Mouse (Mus musculus): ENCODE measurements around the gene Krt72. TPM values are rescaled to one million over a fixed set of nuclear protein-coding genes. Genes with fewer than 3 reads are reported as not detected.

Krt72 gene
- total RNA-seq (2021) = not detected
- long read RNA-seq, experiment 1 = 0 reads
- long read RNA-seq, experiment 2 = 0 reads

DNA sequence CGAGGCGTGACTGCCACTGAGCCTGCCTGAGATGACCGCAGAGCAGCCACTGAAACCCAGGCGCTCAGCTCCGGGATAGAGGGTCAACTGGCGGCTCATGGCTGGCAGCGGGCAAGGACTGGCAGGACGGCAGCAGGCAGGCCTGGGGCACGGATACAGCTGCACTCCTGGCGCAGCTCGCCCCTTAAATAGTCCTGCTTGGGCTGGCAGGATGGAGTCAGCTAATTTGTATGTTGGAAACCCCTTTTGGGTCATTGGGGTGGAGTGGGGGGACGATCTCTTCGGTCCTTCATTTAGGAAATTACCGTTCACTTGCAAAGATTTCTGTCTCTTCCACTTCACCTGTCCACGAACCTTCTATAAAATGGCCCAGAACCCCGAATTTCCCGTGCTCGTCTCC is at the start of gene Krt72:
Gene Krt72 (minus strand): TSS at position 101 of the 400 bp plus-strand sequence.
- no peak for DNase-seq
- intact Hi-C loops (cut with DNase I) = no loop called here

DNA sequence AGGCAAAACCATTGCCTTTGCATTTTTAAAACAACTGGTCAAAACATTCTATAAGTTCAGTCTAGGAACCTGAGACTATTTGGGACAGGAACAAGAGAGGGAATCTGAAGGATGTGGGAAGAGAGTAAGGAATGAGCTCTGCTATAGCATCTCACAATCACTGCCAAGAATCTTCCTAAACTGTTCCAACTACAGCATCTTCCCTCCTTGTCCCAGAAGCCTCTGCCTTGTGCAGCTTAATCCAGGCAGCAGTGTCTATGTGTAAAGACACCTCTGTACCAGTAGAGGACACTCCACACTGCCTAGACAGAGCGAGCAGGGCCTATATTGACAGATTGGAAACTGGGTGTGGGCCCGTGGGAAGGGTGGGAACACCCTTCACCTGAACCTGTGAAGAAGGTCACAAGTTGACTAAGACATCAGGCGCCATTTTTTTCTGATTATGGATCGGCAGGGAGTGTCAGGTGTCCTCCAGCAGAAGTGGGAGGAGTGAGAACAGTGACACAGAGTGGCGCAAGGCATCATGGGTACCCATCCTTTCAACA is 48.6 kb upstream of the Krt72 start:
- intact Hi-C loops (cut with DNase I) = no loop called here

GRCm38 (mm10) chr15:101833131-101833530 is 46.9 kb upstream of the Krt72 start:
- DNase-seq = no peak
- intact Hi-C loops (cut with DNase I) = no loop called here

More for the DNA sequence above, 48.6 kb upstream of the Krt72 start:
- no peak for DNase-seq

GRCm38 (mm10) chr15:101829441-101829840 is 43.2 kb upstream of the Krt72 start:
- intact Hi-C loops (cut with DNase I) = no loop called here

DNA sequence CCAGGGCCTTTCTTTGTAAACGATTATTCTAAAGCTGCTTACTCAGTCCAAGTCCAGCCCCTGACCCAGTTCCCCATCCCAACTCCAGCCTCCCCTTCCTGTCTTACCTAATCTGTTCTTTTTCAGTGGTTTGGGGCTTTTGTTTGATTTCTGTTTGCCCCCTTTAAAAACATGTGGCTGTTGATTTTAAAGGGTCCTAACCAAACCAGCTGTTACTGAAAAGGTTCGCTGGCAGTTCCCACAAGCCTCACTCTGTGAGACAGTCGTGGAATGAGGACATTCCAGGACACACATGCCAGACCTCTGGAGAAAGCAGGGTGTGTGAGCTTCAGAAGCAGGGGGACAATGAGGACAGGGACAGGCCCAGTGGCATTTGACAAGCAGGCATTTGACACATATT is 35.5 kb upstream of the Krt72 start:
- intact Hi-C loops (cut with DNase I) = no loop called here
- no peak for DNase-seq

More at GRCm38 (mm10) chr15:101829441-101829840, 43.2 kb upstream of the Krt72 start:
- no peak for DNase-seq

DNA sequence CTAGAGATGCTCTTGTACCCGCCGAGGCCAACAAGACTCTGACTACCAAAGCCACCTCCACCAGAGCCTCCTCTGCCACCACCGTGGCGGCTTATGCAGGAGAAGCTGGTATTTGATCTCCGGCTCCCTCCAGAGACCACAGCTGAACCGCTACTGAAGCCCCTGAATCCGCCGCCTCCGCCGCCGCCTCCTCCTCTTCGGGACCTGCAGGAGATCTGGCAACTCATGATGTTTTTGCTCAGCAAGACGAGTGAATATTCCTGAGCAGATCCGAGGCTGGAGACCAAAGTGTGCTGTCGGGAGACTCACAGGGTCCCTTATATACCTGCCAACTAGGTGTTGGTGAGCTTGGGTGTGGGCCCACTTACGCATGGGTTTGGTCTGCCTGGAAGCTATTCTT is 31.6 kb upstream of the Krt72 start, which contains the start of gene Krt2:
Gene Krt2 (minus strand): TSS at position 295 of the 400 bp plus-strand sequence.
- intact Hi-C loops (cut with DNase I) = no loop called here
- DNase-seq = no peak

DNA sequence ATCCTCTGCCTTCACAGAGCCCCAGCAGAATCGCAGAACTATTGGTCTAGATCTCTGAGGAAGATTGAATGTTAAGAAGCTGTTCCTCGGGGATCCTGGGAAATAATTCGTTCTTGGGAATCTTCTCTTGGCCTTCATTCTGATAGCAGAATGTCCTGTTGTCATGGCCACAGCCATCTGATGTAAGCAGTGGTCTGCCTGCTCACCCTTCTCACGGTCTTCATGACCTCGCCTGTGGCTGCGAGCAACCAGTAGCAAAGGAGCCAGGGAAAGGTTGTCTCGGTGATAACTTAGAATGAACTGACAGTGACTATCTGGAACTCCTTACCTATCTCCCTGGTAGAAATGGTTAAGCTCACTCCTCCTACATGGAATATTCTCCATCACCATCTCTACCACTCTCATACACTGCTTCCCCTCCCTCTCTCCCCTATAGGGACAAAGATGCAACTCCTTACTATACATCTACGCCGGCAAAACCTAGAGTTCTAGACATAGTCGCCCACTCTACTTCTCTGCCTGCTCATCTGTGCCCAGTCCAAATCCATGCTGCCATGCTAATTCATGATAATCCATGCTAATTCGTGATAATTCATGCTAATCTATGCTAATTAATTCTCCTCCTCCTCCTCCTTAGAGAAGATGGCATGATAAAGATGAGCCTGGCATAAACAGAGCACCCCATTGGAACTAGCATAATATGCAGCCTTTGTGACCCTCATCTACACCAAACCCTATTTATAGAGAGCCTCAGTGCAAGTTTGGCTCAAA is 17.0 kb upstream of the Krt72 start:
- intact Hi-C loops (cut with DNase I) = no loop called here
- DNase-seq = no peak

DNA sequence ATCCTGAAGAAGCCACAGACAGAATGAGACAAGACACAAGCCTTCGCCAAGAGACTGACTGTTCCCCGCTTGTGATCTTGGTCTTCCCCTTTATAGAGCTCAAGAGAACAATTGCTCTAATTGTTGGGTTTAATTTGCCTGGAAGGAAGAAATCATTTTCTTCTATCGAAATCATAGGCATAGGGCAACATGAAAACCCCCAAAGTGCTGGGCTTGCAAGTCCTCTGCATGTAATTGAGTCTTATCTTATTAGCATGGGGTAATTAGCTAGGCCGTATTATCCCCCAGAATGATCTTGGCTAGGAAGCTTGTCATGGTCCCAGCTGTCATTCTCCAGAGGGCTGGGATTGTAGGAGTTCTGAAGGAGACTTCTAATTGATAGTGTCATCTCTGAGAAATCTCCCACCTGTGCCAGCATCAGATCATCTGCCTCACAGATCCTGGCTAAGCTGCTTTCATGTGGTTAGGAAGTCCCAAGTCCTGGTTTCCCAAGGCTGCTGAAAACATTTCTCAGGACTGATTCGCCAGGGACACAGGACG is 16.1 kb upstream of the Krt72 start, which contains the start of gene Krt73:
Gene Krt73 (minus strand): TSS at position 51 of the 540 bp plus-strand sequence.
- intact Hi-C loops (cut with DNase I) = no loop called here
- no peak for DNase-seq

DNA sequence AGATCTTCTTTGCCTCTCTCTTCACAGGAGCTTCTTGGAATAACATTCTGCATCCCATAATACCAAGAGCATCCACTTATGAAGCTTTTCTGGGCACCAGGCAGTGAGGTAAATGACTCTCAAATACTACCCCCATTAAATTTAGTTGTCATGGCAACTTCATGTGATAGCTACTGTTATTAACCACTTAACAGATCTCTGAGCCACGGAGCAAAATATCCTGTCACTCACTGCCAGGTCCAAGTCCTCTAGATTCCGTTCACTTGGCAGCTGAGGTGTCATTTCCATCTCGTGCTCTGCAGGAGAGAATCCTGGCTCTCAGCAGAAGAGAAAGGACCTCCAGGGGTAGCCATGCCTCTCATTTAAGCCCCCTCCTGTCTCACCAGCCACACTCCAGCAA is 4.6 kb upstream of the Krt72 start:
- no peak for DNase-seq
- intact Hi-C loops (cut with DNase I) = no loop called here

DNA sequence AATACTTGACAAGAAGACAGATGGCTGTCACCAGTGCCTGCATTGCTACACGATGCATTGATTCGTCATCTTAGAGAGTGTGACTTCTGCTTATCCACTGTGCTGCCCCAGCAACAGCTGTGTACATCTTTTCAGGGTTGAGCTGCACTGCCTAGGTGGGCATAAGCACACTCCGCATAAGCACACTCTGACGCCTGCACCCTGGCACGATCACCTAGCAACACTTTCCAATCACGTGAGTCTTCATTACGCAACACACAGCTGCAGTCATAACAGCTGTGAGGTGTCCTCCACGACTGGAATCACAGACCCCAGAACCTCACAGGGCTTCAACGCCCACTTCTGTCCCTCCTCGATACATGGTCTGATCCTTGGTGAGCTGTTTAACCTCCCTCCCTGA is 12.8 kb downstream of the Krt72 start:
- DNase-seq = no peak
- intact Hi-C loops (cut with DNase I) = loop anchor here (2.0 to 5.0 kb wide), 4 partner anchors 236 to 436 kb away; no protein-coding TSS in a partner anchor

DNA sequence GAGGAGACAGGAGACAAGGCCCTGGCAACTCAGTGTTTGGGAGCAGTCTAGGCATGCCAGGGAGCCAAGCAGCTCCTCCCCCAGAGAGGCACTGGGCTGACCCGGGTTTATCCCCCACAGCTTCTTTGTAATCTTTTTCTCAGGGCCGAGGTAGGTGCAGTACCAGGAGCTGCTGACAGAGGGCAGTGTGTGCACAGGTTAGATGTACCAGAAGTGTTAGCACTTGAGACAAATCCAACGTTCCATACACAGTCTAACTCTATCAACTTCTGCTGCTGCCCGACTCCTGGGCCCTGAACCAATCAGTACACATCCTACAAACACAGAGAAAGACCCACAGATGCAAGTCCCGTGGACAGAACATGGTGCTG is 13.6 kb downstream of the Krt72 start:
- peak; percentile 69 to 87 for DNase-seq
- intact Hi-C loops (cut with DNase I) = loop anchor here (2.0 to 5.0 kb wide), 4 partner anchors 235 to 435 kb away; no protein-coding TSS in a partner anchor

DNA sequence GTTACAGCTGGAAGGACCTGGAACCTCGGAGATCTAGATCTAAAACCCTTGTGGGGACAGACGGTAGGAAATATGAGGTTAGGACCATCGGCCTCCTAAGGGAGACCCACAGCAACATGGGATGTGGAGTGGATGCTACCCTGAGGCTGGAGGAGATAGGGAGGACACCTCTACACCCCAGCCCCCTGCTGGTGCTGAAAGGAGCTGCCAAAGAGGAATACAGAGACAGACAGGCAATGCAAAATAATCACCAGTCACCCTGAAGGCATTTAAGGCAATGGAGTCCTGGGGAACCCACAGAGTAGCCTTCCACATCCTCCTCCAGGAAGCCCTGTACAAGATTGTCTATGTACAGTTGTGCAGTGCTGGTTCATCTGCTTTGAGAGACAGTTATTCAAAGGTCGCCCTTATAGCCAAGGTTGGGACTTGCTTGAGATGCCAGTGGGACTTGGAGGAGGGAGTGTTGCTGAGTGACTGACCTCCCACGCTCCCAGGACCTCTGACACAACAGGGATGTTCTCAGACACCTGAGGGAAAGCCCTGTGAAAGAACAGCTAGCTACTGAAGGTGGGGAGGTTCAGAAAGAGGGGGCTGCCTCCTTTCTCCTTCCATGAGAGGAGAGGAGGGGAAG is 14.1 kb downstream of the Krt72 start:
- no peak for DNase-seq
- intact Hi-C loops (cut with DNase I) = loop anchor here (2.0 to 5.0 kb wide), 4 partner anchors 235 to 435 kb away; no protein-coding TSS in a partner anchor

DNA sequence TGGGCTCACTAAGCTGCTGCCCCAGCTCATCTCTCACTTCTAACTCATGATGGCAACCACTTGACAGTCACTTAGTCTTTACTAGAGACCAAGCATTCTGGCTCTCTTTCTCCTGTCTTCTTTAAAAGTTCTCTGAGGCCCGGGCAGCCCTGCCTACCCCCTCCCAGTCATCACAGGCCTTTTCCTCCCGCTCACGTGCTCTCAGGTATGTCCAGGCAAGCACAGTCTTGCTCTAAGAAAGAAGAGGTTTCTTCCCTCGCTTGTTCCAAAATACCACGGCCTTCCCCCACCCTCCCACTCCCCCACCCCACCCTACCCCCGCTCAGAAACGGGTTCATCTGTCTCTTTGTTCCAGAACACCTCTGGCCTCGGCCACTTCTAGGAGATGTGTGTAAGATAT is 16.0 kb downstream of the Krt72 start:
- intact Hi-C loops (cut with DNase I) = loop anchor here (2.0 to 5.0 kb wide), 4 partner anchors 203 to 433 kb away; no protein-coding TSS in a partner anchor
- no peak for DNase-seq

DNA sequence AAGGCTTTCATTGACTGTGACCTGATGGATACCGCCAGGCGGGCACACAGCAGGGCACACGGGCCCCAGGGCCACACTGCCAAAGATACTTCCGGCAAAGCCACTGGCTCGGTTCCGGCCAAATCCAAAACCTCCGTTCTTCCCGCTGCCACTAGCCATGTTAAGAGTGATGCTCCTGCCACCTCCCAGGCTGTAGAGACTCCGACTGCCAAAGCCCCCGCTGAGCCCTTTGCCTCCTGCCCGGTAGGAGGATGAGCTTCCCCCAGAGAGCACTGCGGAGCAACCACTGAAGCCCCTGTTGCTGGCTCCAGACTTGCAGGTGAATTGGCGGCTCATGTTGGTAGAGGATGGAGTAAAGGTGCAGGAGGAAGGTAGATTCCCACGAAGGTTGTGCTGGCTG is 43.5 kb downstream of the Krt72 start, which contains the start of gene Krt71:
Gene Krt71 (minus strand): TSS at position 399 of the 400 bp plus-strand sequence.
- intact Hi-C loops (cut with DNase I) = no loop called here
- DNase-seq = no peak

GRCm38 (mm10) chr15:101737786-101738185 is 48.5 kb downstream of the Krt72 start:
- intact Hi-C loops (cut with DNase I) = no loop called here

GRCm38 (mm10) chr15:101730653-101731052 is 55.6 kb downstream of the Krt72 start:
- no peak for DNase-seq
- intact Hi-C loops (cut with DNase I) = no loop called here

More at GRCm38 (mm10) chr15:101737786-101738185, 48.5 kb downstream of the Krt72 start:
- no peak for DNase-seq

Other genes with a start within 250 kb of the Krt72 start
- gene Krt82, start 235.8 kb downstream of the Krt72 start, total RNA-seq (2021) = not detected
- not detected for gene Krt90, start 223.5 kb downstream of the Krt72 start, total RNA-seq (2021)
- gene Krt75, start 212.6 kb downstream of the Krt72 start, total RNA-seq (2021) = not detected
- not detected for gene Gm5414, start 158.3 kb downstream of the Krt72 start, total RNA-seq (2021)
- gene Gm5478, start 139.1 kb downstream of the Krt72 start, total RNA-seq (2021) = not detected
- not detected for gene Krt6b, start 106.2 kb downstream of the Krt72 start, total RNA-seq (2021)
- gene Krt6a, start 92.2 kb downstream of the Krt72 start, total RNA-seq (2021) = not detected
- gene Krt5, start 73.6 kb downstream of the Krt72 start, total RNA-seq (2021) = under 1 TPM in 1 of 2 experiments, not detected in 1; 0.15 TPM
- gene Krt71, start 43.4 kb downstream of the Krt72 start, total RNA-seq (2021) = not detected
- gene Krt73, start 15.9 kb upstream of the Krt72 start, total RNA-seq (2021) = not detected
- gene Krt2, start 31.7 kb upstream of the Krt72 start, total RNA-seq (2021) = not detected
- not detected for gene Krt1, start 64.3 kb upstream of the Krt72 start, total RNA-seq (2021)
- not detected for gene Krt77, start 83.2 kb upstream of the Krt72 start, total RNA-seq (2021)
- not detected for gene Krt76, start 106.5 kb upstream of the Krt72 start, total RNA-seq (2021)
- under 1 TPM in 1 of 2 experiments, not detected in 1; 0.12 TPM for gene Krt4, start 138.3 kb upstream of the Krt72 start, total RNA-seq (2021)
- gene Krt79, start 153.9 kb upstream of the Krt72 start, total RNA-seq (2021) = under 1 TPM in 1 of 2 experiments, not detected in 1; 0.13 TPM
- not detected for gene Krt78, start 167.8 kb upstream of the Krt72 start, total RNA-seq (2021)
- 1 to 10 TPM in 1 of 2 experiments, under 1 TPM in 1; 0.30 to 1.0 TPM for gene Krt8, start 218.0 kb upstream of the Krt72 start, total RNA-seq (2021)
- gene Krt18, start 241.7 kb upstream of the Krt72 start, total RNA-seq (2021) = 1 to 10 TPM in 1 of 2 experiments, not detected in 1; 1.3 TPM

Measured in gastrocnemius, postnatal 36 days (tissue).